Mouse (Mus musculus): Measurements from ENCODE around the gene Pik3r5. TPM values are rescaled to one million over a fixed set of nuclear protein-coding genes. Genes with fewer than 3 reads are reported as not detected.
A peak's percentile ranks its signal among the peaks of the same experiment; 100 is the strongest.

Gene Pik3r5
- polyA plus RNA-seq, 1 experiment from 2014 or later, result 0.30 TPM

- DNase-seq, result no peak
- 40% methylated on average over 11 of the region's 11 CpGs for WGBS
- H3K9me3 ChIP-seq (ENCODE audit: low read depth, low read length), result no peaks in the 10 kb centered on the region
- no peak for ATAC-seq (ENCODE audit: insufficient read depth)
- no peaks in the 10 kb centered on the region for H3K27me3 ChIP-seq (ENCODE audit: insufficient read depth, low read length)
- H3K9ac ChIP-seq, result no peak overlapping the region
- no peak overlapping the region for H3K27ac ChIP-seq (ENCODE audit: low read depth)
- H3K4me2 ChIP-seq, result no peak overlapping the region
- TF ChIP-seq CTCF (IDR thresholded peaks at IDR 0.05; ENCODE audit: low read depth), result no peak
- no peak overlapping the region for H3K4me3 ChIP-seq (ENCODE audit: low read depth, low read length)
- no peaks in the 10 kb centered on the region for H3K36me3 ChIP-seq (ENCODE audit: insufficient read depth)
- H3K4me1 ChIP-seq (ENCODE audit: insufficient read depth), result no peaks in the 10 kb centered on the region
Observed at GRCm38 (mm10) chr11:68531941-68532535, 100.1 kb downstream of the Pik3r5 start.

- ATAC-seq (ENCODE audit: insufficient read depth), result no peak
Observed at GRCm38 (mm10) chr11:68532773-68533172, 100.9 kb downstream of the Pik3r5 start.

GRCm38 (mm10) chr11:68533971-68534475 is 102.1 kb downstream of the Pik3r5 start:
- TF ChIP-seq CTCF (IDR thresholded peaks at IDR 0.05; ENCODE audit: low read depth), result no peak
- 0 out of 2 replicates have a peak, but pooled peaks cover 1% of the 10 kb centered on the region for H3K4me1 ChIP-seq (ENCODE audit: insufficient read depth)
- no peaks in the 10 kb centered on the region for H3K36me3 ChIP-seq (ENCODE audit: insufficient read depth)
- H3K4me2 ChIP-seq, result no peak overlapping the region
- DNase-seq (no peak), ATAC-seq (ENCODE audit: insufficient read depth) (no peak)
- no peak overlapping the region for H3K9ac ChIP-seq
- no peak overlapping the region for H3K27ac ChIP-seq (ENCODE audit: low read depth)
- no peaks in the 10 kb centered on the region for H3K27me3 ChIP-seq (ENCODE audit: insufficient read depth, low read length)
- no peaks in the 10 kb centered on the region for H3K9me3 ChIP-seq (ENCODE audit: low read depth, low read length)
- WGBS, result 83% methylated on average over 6 of the region's 6 CpGs
- H3K4me3 ChIP-seq (ENCODE audit: low read depth, low read length), result no peak overlapping the region

More at GRCm38 (mm10) chr11:68532773-68533172, 100.9 kb downstream of the Pik3r5 start:
- Histone ChIP-seq H3K4me2 (no peak overlapping the region), H3K4me1 (ENCODE audit: insufficient read depth) (no peaks in the 10 kb centered on the region), H3K9me3 (ENCODE audit: low read depth, low read length) (no peaks in the 10 kb centered on the region), H3K4me3 (ENCODE audit: low read depth, low read length) (no peak overlapping the region), H3K9ac (no peak overlapping the region), H3K36me3 (ENCODE audit: insufficient read depth) (no peaks in the 10 kb centered on the region), H3K27me3 (ENCODE audit: insufficient read depth, low read length) (no peaks in the 10 kb centered on the region), H3K27ac (ENCODE audit: low read depth) (no peak overlapping the region)
- TF ChIP-seq CTCF (IDR thresholded peaks at IDR 0.05; ENCODE audit: low read depth), result no peak
- 64% methylated on average over 5 of the region's 5 CpGs for WGBS
- no peak for DNase-seq

- Histone ChIP-seq H3K4me1 (ENCODE audit: insufficient read depth) (0 out of 2 replicates have a peak, but pooled peaks cover 3% of the 10 kb centered on the region), H3K27me3 (ENCODE audit: insufficient read depth, low read length) (no peaks in the 10 kb centered on the region), H3K27ac (ENCODE audit: low read depth) (no peak overlapping the region), H3K4me3 (ENCODE audit: low read depth, low read length) (no peak overlapping the region), H3K9me3 (ENCODE audit: low read depth, low read length) (no peaks in the 10 kb centered on the region), H3K9ac (no peak overlapping the region), H3K4me2 (no peak overlapping the region), H3K36me3 (ENCODE audit: insufficient read depth) (no peaks in the 10 kb centered on the region)
- no peak for TF ChIP-seq CTCF (IDR thresholded peaks at IDR 0.05; ENCODE audit: low read depth)
- 42% methylated on average over 4 of the region's 4 CpGs for WGBS
- DNase-seq (no peak), ATAC-seq (ENCODE audit: insufficient read depth) (no peak)
Observed at GRCm38 (mm10) chr11:68536026-68536425, 104.1 kb downstream of the Pik3r5 start.

- Histone ChIP-seq H3K4me3 (ENCODE audit: low read depth, low read length) (no peak overlapping the region), H3K9me3 (ENCODE audit: low read depth, low read length) (no peaks in the 10 kb centered on the region), H3K27me3 (ENCODE audit: insufficient read depth, low read length) (no peaks in the 10 kb centered on the region), H3K4me1 (ENCODE audit: insufficient read depth) (0 out of 2 replicates have a peak, but pooled peaks cover 3% of the 10 kb centered on the region), H3K9ac (no peak overlapping the region), H3K27ac (ENCODE audit: low read depth) (no peak overlapping the region), H3K4me2 (0 out of 2 replicates have a peak overlapping the region, but pooled peaks have one; percentile 3), H3K36me3 (ENCODE audit: insufficient read depth) (no peaks in the 10 kb centered on the region)
- DNase-seq, result peak; percentile 72
- TF ChIP-seq CTCF (IDR thresholded peaks at IDR 0.05; ENCODE audit: low read depth), result no peak
- 29% methylated on average over 4 of the region's 4 CpGs for WGBS
- no peak for ATAC-seq (ENCODE audit: insufficient read depth)
Observed at GRCm38 (mm10) chr11:68536465-68536864, 104.5 kb downstream of the Pik3r5 start.

GRCm38 (mm10) chr11:68539621-68540020 is 107.7 kb downstream of the Pik3r5 start:
- Histone ChIP-seq H3K4me1 (ENCODE audit: insufficient read depth) (0 out of 2 replicates have a peak, but pooled peaks cover 3% of the 10 kb centered on the region), H3K9ac (no peak overlapping the region), H3K36me3 (ENCODE audit: insufficient read depth) (no peaks in the 10 kb centered on the region), H3K9me3 (ENCODE audit: low read depth, low read length) (no peaks in the 10 kb centered on the region), H3K4me2 (no peak overlapping the region), H3K4me3 (ENCODE audit: low read depth, low read length) (no peak overlapping the region), H3K27ac (ENCODE audit: low read depth) (no peak overlapping the region), H3K27me3 (ENCODE audit: insufficient read depth, low read length) (no peaks in the 10 kb centered on the region)
- no peak for DNase-seq
- ATAC-seq (ENCODE audit: insufficient read depth), result no peak
- no peak for TF ChIP-seq CTCF (IDR thresholded peaks at IDR 0.05; ENCODE audit: low read depth)
- 50% methylated on average over 5 of the region's 5 CpGs for WGBS

GRCm38 (mm10) chr11:68544554-68544953 is 112.6 kb downstream of the Pik3r5 start:
- Histone ChIP-seq H3K27me3 (ENCODE audit: insufficient read depth, low read length) (no peaks in the 10 kb centered on the region), H3K9ac (no peak overlapping the region), H3K4me2 (no peak overlapping the region), H3K27ac (ENCODE audit: low read depth) (no peak overlapping the region), H3K9me3 (ENCODE audit: low read depth, low read length) (no peaks in the 10 kb centered on the region), H3K36me3 (ENCODE audit: insufficient read depth) (no peaks in the 10 kb centered on the region), H3K4me1 (ENCODE audit: insufficient read depth) (no peaks in the 10 kb centered on the region), H3K4me3 (ENCODE audit: low read depth, low read length) (no peak overlapping the region)
- ATAC-seq (ENCODE audit: insufficient read depth), result peak; percentile 58; the same call in 1 of the 2 replicates
- 9% methylated on average over 8 of the region's 8 CpGs for WGBS
- DNase-seq, result peak; percentile 74
- peak; percentile 85 for TF ChIP-seq CTCF (IDR thresholded peaks at IDR 0.05; ENCODE audit: low read depth)
